Mouse (Mus musculus) liver, embryonic 14.5 days (tissue): ENCODE data around the gene Asphd2.

Experiments
- CTCF ChIP-seq: IDR thresholded peaks from 2 replicates; pipeline ENCODE4 v1.5.1; 2016; ENCODE audit warnings: antibody characterized with exemption, low read depth, control low read depth
- EP300 ChIP-seq: IDR thresholded peaks from 2 replicates; pipeline ENCODE4 v1.6.1; 2016; ENCODE audit warnings: antibody characterized with exemption, low read depth

- TF ChIP-seq EP300: no peak
- TF ChIP-seq CTCF: no peak
Observed at GRCm38 (mm10) chr5:112432033-112432432, 37.4 kb upstream of the Asphd2 start.
